Mouse (Mus musculus): ENCODE measurements around the gene Glt8d1.
A peak's percentile ranks its signal among the peaks of the same experiment; 100 is the strongest.

Glt8d1 gene

GRCm38 (mm10) chr14:31001307-31002205 lies at the start of gene Glt8d1, which contains the start of gene Spcs1:
Glt8d1 (plus strand) TSS chr14:31001400.
Spcs1 (minus strand) TSS chr14:31001672.
- peak; percentile 95 for DNase-seq

- no peak for DNase-seq
Observed at GRCm38 (mm10) chr14:30958517-30958916, 42.7 kb upstream of the Glt8d1 start.

- DNase-seq, result no peak
Observed at GRCm38 (mm10) chr14:30959031-30959430, 42.2 kb upstream of the Glt8d1 start.

GRCm38 (mm10) chr14:30960366-30960765 lies 40.8 kb upstream of the Glt8d1 start:
- DNase-seq, result peak; percentile 27

- no peak for DNase-seq
Observed at GRCm38 (mm10) chr14:30974204-30974603, 27.0 kb upstream of the Glt8d1 start.

- DNase-seq, result peak; percentile 11
Observed at GRCm38 (mm10) chr14:30976222-30976621, 25.0 kb upstream of the Glt8d1 start.

- DNase-seq, result no peak
Observed at GRCm38 (mm10) chr14:30996417-30996816, 4.8 kb upstream of the Glt8d1 start.

GRCm38 (mm10) chr14:31000356-31000755 lies 844 bp upstream of the Glt8d1 start:
- no peak for DNase-seq

GRCm38 (mm10) chr14:31000816-31001306 lies 339 bp upstream of the Glt8d1 start:
- DNase-seq, result no peak

GRCm38 (mm10) chr14:31004527-31004926 lies 3.3 kb downstream of the Glt8d1 start:
- DNase-seq, result no peak

GRCm38 (mm10) chr14:31006779-31007178 lies 5.6 kb downstream of the Glt8d1 start:
- no peak for DNase-seq

- DNase-seq, result no peak
Observed at GRCm38 (mm10) chr14:31011588-31011987, 10.4 kb downstream of the Glt8d1 start.

GRCm38 (mm10) chr14:31013928-31014327 lies 12.7 kb downstream of the Glt8d1 start:
- no peak for DNase-seq

GRCm38 (mm10) chr14:31016063-31016462 lies 14.9 kb downstream of the Glt8d1 start:
- no peak for DNase-seq

- DNase-seq, result no peak
Observed at GRCm38 (mm10) chr14:31017854-31018253, 16.7 kb downstream of the Glt8d1 start.

- DNase-seq, result peak; percentile 97
Observed at GRCm38 (mm10) chr14:31018860-31019291, 17.7 kb downstream of the Glt8d1 start, which contains the start of the genes Pbrm1 and Gnl3. Pbrm1 (plus strand) TSS chr14:31019138. Gnl3 (minus strand) TSS chr14:31019152.

- peak; percentile 84 for DNase-seq
Observed at GRCm38 (mm10) chr14:31019331-31020205, 18.4 kb downstream of the Glt8d1 start.

- no peak for DNase-seq
Observed at GRCm38 (mm10) chr14:31022579-31022978, 21.4 kb downstream of the Glt8d1 start.

GRCm38 (mm10) chr14:31025785-31026184 lies 24.6 kb downstream of the Glt8d1 start:
- no peak for DNase-seq

- no peak for DNase-seq
Observed at GRCm38 (mm10) chr14:31045296-31045695, 44.1 kb downstream of the Glt8d1 start.

GRCm38 (mm10) chr14:31045817-31046216 lies 44.6 kb downstream of the Glt8d1 start:
- no peak for DNase-seq
